13 mouse cellular contexts compared by ENCODE assay signal in genomic region chr9:112074872-112075271, GRCm38 (mm10).
DNase-seq lines count a peak whose midpoint lies in the region; ATAC-seq lines count a peak whose summit lies in the region.
"Had no signal": no experiment of that assay in that cellular context is flagged by ENCODE, and none has a peak within 500 bp of the region (broad histone marks: within the 10 kb centered on the region; RNA-seq: fewer than 3 reads in every experiment).

No protein-coding gene starts in this region.

- 21% methylated on average over 5 of the region's 5 CpGs for WGBS in forebrain, embryonic 12.5 days
- 10% methylated on average over 5 of the region's 5 CpGs for WGBS in hindbrain, embryonic 15.5 days
- 13% methylated on average over 5 of the region's 5 CpGs for WGBS in neural tube, embryonic 13.5 days

- no peaks in the 10 kb centered on the region for H3K9me3 ChIP-seq in forebrain, embryonic 12.5 days
- no peaks in the 10 kb centered on the region for H3K9me3 ChIP-seq in hindbrain, embryonic 15.5 days
- no peaks in the 10 kb centered on the region for H3K9me3 ChIP-seq in neural tube, embryonic 13.5 days
- H3K9me3 ChIP-seq: heart, embryonic 12.5 days; liver, embryonic 13.5 days had no signal

- no peak overlapping the region for H3K9ac ChIP-seq in forebrain, embryonic 12.5 days
- H3K9ac ChIP-seq in hindbrain, embryonic 15.5 days = no peak overlapping the region
- no peak overlapping the region for H3K9ac ChIP-seq in neural tube, embryonic 13.5 days
- H3K9ac ChIP-seq: heart, embryonic 12.5 days; liver, embryonic 13.5 days had no signal

- H3K4me2 ChIP-seq in forebrain, embryonic 12.5 days = 0 out of 2 replicates have a peak overlapping the region, but pooled peaks have one; percentile 17
- no peak overlapping the region for H3K4me2 ChIP-seq in hindbrain, embryonic 15.5 days
- H3K4me2 ChIP-seq in neural tube, embryonic 13.5 days = 0 out of 2 replicates have a peak overlapping the region, but pooled peaks have one; percentile 2
- H3K4me2 ChIP-seq: heart, embryonic 12.5 days; liver, embryonic 13.5 days had no signal

- DNase-seq in embryo, embryonic 10.5 days (ENCODE audit: low spot score) = peak; percentile 18
- no peak for DNase-seq in thymus, adult 18-20 months
- DNase-seq in thymus, postnatal 25 days = no peak
- DNase-seq: cerebellum, postnatal 14 days; left cerebral cortex, postnatal 4 days; liver, embryonic 13.5 days; right cerebral cortex, adult 18-20 months; thymus, postnatal 4 days had no signal

- peak overlapping the region; percentile 50 for H3K27ac ChIP-seq in forebrain, embryonic 12.5 days
- peak overlapping the region; percentile 74 for H3K27ac ChIP-seq in hindbrain, embryonic 15.5 days (replicated peaks)
- peak overlapping the region; percentile 77 for H3K27ac ChIP-seq in neural tube, embryonic 13.5 days (replicated peaks)
- H3K27ac ChIP-seq: liver, embryonic 13.5 days had no signal

- H3K36me3 ChIP-seq in forebrain, embryonic 12.5 days (replicated peaks) = no peaks in the 10 kb centered on the region
- H3K36me3 ChIP-seq in hindbrain, embryonic 15.5 days = peaks cover 2% of the 10 kb centered on the region; the same call in 1 of the 2 replicates
- H3K36me3 ChIP-seq in neural tube, embryonic 13.5 days = no peaks in the 10 kb centered on the region
- H3K36me3 ChIP-seq: heart, embryonic 12.5 days; liver, embryonic 13.5 days had no signal

- H3K27me3 ChIP-seq in forebrain, embryonic 12.5 days = no peaks in the 10 kb centered on the region
- H3K27me3 ChIP-seq in hindbrain, embryonic 15.5 days = no peaks in the 10 kb centered on the region
- H3K27me3 ChIP-seq in neural tube, embryonic 13.5 days = no peaks in the 10 kb centered on the region
- H3K27me3 ChIP-seq: heart, embryonic 12.5 days; liver, embryonic 13.5 days had no signal

- ATAC-seq in forebrain, embryonic 12.5 days (ENCODE audit: low FRiP score) = peak; percentile 69
- peak; percentile 80; the same call in 1 of the 2 replicates for ATAC-seq in hindbrain, embryonic 15.5 days (ENCODE audit: low FRiP score, low read depth)
- peak; percentile 69 for ATAC-seq in neural tube, embryonic 13.5 days (ENCODE audit: low read depth)
- no peak for ATAC-seq in erythroblast, adult 5-6 weeks (replicated peaks; ENCODE audit: low FRiP score, poor library complexity, severe bottlenecking)

- H3K4me1 ChIP-seq in forebrain, embryonic 12.5 days = peaks cover 24% of the 10 kb centered on the region
- H3K4me1 ChIP-seq in hindbrain, embryonic 15.5 days (replicated peaks) = peaks cover 33% of the 10 kb centered on the region
- H3K4me1 ChIP-seq in neural tube, embryonic 13.5 days (replicated peaks) = peaks cover 41% of the 10 kb centered on the region
- H3K4me1 ChIP-seq: liver, embryonic 13.5 days had no signal

- no peak overlapping the region for H3K4me3 ChIP-seq in forebrain, embryonic 12.5 days (replicated peaks)
- no peak overlapping the region for H3K4me3 ChIP-seq in hindbrain, embryonic 15.5 days
- no peak overlapping the region for H3K4me3 ChIP-seq in neural tube, embryonic 13.5 days
- H3K4me3 ChIP-seq: heart, embryonic 12.5 days; liver, embryonic 13.5 days had no signal
